Mouse (Mus musculus): ENCODE data around the gene Pygo2.
A peak's percentile ranks its signal among the peaks of the same experiment; 100 is the strongest.

Pygo2 gene

DNA sequence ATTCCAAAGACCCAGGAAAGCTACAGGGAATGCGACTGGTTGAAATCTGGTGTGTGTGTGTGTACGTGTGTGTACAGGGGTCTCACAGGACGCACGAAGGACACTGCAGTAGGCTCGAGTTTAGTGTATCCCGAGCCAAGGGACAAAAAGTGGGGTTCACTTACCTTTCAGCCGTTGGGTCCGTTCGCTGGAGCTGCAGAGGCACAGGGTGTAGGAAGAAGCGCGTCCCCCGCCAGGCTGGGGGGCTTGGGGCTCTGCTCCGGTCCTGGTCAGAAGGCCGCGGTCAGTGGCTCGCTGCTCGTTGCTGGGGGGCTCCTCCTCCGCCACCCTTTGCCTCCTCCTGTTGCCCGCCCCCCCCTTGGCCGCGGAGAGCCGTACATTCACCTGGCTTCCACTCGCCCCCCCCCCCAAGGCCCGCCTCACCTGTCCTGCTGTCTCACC, 37.1 kb upstream of the Pygo2 start:
- DNase-seq (ENCODE audit: low read depth) = no peak

DNA sequence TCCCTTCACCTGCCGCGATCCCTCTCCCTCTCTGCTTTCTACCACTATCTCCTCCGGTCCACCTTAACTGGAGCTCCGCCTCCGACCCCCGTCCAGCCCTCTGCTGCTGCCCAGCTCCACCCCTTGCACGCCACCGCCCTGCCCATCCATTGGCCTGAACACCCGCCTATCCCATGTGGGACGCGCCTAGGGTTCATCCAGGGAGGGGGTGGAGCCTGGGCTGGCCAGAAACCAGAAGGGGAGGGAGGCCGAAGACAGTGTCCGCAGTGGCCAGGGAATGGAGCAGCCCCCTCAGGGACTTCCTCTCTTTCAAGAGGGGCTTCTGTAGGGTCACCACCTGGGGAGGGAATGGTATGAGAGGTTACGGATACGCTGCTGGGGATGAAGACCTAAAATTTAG, 36.4 kb upstream of the Pygo2 start:
- peak; percentile 95 for DNase-seq (ENCODE audit: low read depth)

DNA sequence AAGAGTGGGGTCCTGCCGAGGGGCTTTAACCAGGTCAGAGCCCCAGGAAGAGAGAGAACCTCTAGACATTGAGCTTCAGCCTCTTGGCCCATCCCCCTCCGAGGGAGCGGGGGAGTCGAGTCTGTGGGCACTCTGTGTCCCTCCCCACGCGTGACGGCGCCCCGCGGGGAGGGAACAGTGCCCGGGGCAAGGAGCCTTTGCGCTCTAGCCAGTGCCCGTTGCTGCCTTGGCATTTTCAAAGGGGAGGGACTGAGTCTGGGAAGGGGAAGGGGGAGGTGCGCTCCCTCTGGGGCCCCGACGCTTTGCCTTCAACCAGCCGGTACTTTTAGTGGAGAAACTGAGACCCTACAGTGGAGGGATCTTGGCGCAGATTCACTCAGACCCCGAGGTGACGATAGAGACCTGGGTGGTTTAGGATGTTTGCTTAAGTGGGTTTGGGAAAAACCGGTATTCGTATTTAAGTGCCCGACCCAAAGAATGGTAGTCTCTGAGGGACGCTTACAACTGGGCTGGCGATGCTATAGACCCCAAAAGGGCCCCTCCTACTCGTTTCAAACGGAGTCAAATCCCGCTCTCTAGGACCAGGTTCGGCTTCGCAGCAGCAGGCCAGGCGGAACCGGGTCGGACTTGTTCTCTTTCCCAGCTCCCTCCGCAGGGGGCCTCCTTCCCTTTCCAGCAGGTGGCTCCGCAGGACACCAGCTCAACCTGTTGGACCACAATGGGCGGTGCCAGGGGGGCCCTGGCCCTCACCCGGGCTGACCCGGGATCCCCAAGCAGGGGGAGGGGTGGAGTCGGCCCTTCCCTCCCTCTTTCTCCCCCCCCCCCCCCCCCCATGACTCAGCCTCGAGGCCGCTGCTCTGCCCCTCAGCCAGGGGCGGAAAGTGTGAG, 35.8 kb upstream of the Pygo2 start, which contains the start of gene Zbtb7b:
Gene Zbtb7b, minus strand, starts transcription at position 771 of the 888 bp plus-strand sequence.
- DNase-seq (ENCODE audit: low read depth) = no peak

DNA sequence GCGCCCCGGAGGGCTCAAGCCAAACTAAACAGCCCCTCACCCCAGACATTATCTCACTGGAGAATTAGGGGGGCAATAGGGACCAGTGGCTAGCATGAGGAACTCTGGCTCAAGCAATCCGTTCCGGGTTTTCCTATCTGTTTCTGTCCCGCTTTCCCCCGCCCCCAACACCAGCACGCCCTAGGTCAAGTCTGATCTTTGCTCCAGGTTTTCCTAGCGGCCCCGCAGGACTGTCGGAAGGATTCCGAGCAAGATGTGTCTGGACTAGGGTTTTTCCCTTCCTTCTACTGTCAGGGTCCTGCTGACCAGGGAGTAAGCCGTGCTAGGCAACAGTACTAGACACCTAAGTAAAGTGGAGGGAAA, 35.1 kb upstream of the Pygo2 start:
- DNase-seq (ENCODE audit: low read depth) = no peak

DNA sequence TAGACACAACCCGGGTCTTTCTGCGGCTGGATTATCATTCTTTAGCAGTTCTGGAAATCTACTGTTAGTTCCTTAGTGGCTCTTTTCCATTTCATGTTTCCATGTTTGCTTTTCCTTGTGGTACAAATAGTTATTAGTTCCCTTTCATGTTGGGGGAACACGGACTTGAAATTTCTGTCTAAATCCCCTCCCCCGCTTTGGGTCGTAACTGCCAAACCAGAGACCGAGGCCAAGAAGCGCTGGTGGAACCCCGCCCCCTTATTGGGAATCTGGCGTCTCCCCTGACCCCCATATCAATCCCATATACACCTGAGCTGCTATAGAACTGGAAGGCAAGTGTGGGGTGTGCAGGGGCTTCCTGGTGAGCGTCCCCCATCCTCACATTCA, 34.6 kb upstream of the Pygo2 start:
- no peak for DNase-seq (ENCODE audit: low read depth)

DNA sequence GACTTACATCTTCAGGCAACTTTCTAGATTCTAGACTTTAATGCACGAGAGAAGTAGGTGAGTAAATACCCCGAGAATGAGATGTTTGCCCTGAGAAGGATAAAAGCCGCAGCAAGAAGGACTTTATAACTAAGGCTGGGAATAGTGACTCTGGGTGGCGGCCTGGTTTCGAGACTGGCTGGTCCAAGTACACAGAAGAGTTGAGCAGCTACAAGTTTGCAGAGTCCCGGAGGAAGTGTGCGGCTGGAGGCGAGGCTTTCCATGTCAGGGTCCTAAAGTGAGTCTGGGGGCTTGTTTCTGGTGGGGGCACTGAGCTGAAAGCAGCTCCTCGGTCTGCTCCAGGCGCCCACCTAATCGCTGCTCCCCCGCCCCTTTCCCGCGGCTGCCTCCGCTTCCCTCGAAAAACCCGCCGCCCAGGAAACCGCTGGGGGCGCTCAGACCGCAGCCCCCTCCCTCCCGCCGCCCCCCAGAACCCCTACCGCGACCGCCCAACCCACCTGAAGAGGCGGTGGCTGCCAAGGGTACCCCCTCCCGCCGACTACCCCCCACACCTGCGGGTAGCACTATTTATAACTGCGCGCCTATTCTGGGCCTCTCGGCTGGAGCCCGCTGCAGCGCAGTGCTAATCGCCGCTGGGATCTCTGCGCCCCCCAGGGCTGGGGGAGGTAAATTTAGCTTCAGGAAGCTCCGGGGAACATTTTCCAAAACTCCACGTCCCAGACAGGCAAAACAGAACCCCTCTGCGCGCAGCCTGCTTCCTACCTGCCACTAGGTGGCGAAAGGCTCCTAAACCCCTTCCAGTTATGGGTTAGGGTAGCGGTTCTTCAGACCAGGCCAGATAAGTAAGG, 34.0 kb upstream of the Pygo2 start:
- no peak for DNase-seq (ENCODE audit: low read depth)

GRCm38 (mm10) chr3:89396654-89397005, 33.4 kb upstream of the Pygo2 start:
- DNase-seq (ENCODE audit: low read depth) = no peak

DNA sequence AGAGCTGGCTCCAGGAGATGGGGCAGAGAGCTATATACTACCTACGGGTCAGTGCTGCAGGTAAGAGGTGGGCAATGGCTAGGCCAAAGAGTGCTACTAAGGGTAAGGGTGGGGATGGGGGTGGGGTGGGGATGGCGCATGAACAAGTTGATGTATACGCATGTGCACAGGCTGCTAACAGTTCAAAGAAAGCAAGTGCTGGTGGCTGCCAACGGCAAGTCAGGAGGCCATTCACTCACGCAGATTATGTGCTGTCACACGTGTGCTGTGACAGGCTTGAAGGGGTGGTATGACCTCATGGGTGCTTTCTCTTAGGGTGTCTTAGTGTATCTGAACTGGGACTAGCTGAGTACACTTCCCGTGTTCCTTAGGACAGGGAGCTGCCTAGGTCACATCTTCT, 28.7 kb upstream of the Pygo2 start:
- DNase-seq (ENCODE audit: low read depth) = no peak

DNA sequence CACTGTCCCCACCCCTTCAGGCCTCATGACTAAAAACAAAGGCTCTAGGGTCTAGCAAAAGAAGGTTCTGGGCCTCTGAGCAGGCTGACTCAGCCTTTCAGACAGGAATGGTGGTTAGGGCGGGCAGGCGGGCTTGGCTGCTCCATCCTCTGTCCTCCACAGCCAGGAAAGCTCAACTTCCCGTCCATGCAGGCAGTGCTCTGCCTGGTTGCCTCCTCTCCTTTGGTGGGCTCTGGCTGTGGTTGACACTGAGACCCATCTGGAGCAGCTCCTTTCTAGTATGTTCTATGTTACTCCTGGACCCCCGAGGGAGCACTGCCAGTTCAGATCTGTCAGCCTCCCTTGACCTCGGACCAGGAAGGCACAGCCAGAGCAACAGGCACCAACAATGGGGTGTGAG, 27.3 kb upstream of the Pygo2 start, which contains the start of gene Lenep:
Gene Lenep, minus strand, starts transcription at position 101 of the 400 bp plus-strand sequence.
- no peak for DNase-seq (ENCODE audit: low read depth)

DNA sequence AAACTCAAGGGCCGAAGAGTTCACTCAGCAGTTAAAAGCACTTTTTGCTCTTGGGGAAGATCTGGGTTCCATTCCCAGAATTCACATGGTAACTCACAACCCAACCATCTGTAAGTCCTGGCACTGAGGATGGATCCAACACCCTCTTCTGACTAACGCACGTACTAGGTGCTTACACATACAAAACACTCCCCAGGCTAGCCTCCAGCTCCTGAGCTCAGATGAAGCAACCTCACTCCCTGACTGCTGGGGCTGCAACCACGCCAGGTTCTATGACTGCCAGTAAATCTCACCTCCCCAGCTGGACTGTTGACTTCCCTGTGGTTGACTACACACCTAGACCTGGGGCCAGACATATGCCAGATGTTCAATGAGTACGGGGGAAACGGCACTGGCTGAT, 23.1 kb upstream of the Pygo2 start:
- no peak for DNase-seq (ENCODE audit: low read depth)

DNA sequence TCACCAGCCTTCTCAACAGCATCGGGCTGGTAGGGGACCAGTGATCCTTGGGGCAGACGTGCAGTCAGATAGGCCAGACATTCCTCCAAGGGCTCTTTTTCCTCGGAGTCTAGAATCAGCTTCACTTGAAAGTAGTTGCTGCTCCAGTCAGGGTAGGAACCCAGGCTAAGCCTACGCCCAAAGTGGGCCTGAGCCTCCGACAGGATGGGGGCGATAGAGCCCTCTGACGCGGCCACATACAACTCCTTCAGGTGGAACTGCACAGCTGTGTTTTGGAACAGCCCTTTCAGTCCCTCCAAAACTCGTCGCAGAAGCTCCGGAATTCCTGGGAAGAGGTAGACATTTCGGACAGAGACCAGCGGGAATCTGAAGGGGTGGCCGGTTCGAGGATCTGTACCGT, 21.6 kb upstream of the Pygo2 start:
- DNase-seq (ENCODE audit: low read depth) = no peak

DNA sequence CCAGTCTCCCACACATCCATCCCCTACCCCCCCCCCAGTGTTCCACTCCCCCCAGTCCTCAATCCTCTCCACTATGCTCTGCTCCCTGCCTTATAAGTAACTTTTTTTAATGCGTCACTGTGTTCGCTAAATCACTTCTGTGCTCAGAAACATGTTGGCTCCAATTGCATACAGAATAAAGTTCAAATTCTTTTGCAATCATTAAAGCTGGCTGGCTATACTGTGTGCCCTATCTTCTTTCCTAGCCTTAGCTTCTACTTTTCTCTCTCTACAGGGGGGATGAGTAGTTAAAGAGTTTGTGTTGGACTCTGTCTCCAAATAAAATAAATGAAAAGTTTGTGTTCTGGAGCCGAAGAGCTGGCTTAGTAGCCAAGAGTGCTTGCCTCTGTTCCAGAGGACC, 20.3 kb upstream of the Pygo2 start:
- no peak for DNase-seq (ENCODE audit: low read depth)

- no peak for DNase-seq (ENCODE audit: low read depth)
Observed at GRCm38 (mm10) chr3:89410864-89411263, 19.1 kb upstream of the Pygo2 start.

- peak; percentile 100 for DNase-seq (ENCODE audit: low read depth)
Observed at GRCm38 (mm10) chr3:89411490-89412393, 18.3 kb upstream of the Pygo2 start, which contains the start of gene Flad1. Gene Flad1, minus strand, starts transcription at chr3:89411870.

- DNase-seq (ENCODE audit: low read depth) = no peak
Observed at GRCm38 (mm10) chr3:89416158-89416557, 13.9 kb upstream of the Pygo2 start.

DNA sequence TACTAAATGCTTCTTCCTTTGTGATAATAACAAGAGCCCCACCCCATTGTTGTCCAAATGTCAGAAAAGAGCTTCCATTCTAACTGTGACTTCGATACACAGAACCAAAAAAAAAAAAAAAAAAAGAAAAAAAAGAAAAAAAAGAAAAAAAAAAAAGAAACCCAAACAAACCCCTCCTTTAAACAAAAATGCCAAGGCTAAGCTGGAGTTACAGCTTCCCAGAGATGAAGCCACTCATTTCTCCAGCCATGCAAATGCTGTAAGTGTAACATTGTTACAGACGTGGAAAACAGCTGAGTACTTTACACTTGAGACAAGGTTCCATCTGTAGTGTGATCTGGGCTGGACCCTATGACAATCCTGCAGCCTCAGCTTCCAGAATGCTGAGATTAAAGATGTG, 12.9 kb upstream of the Pygo2 start:
- DNase-seq (ENCODE audit: low read depth) = no peak

GRCm38 (mm10) chr3:89417840-89418169, 12.2 kb upstream of the Pygo2 start:
- no peak for DNase-seq (ENCODE audit: low read depth)

DNA sequence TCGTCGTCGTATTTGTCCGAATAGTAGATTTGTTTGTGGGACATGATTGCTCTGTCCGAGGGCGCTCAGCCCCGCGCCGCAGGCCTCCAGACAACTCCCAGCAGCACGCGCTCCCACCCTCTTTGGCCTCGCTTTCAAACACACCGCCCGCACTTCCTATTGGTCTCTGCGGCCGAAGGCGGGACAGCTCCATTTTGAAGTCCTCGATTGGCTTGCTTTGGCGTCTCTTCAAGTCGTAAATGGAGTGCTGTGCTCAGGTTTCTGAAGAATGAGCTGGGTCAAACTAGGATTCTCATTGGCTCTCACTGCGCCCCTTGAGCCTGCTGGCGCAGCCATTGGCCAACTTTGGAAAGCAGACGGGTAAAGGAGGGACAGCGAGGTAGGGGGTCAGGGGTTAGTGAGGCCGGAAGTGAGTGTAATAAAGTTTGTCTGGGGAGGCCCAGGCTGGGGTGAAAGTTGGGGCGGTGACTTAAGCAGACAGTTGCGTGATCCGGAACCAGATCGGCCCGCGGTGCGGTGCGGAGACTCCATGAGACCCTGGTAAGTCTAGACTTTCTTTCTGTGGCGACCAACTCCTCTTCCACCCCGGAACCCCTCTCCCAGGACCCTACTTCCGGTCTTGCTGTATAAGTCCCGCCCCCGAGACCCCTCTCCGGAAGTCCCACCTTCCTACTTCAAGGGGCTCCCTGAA, 11.7 kb upstream of the Pygo2 start, which contains the start of the genes Cks1b and Shc1:
Gene Cks1b, minus strand, starts transcription at position 214 of the 691 bp plus-strand sequence.
Gene Shc1, plus strand, starts transcription at position 274 of the 691 bp plus-strand sequence.
- DNase-seq (ENCODE audit: low read depth) = peak; percentile 99

GRCm38 (mm10) chr3:89418861-89419250, 11.2 kb upstream of the Pygo2 start:
- DNase-seq (ENCODE audit: low read depth) = no peak

DNA sequence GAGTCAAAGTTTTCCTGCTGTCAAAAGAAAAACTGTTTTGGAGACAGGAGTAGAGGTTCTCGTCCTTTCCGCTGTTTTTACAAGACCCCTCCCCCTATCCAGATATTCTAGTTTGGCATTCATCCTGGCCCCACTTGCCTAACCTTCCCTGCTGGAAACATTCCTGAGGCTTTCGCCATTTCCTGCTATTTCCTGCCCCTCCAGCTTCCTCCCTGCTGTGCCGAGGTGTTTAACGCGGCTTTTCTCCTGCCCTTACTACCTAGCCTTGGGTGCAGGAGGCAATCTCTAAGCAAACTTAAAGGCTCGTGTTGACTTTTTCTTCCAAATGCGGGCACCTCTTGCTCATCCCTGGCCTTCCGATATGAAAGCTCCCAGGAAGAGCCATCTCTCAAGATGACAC, 10.4 kb upstream of the Pygo2 start:
- DNase-seq (ENCODE audit: low read depth) = no peak

- no peak for DNase-seq (ENCODE audit: low read depth)
Observed at GRCm38 (mm10) chr3:89419981-89420380, 10.0 kb upstream of the Pygo2 start.
